In the genomic region with DNA sequence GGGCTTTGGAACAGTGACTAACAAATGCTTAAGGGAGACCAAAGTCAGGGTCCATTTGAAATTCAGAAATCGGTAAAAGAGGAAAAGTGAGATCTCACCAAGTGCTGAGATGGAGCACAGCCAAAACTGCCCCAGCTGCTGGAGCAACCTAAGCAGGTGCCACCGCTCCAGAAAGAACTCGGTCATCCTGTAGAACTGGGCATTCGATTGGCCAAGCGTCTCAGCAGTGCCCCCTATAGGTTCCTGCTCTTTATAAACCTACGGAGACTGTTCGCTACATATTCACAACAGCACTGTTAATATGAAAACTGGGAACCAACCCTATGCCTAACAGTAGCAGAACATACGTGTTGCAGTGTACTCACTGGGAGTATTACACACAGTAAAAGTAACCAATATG, we compare ENCODE assay signal across 13 mouse cellular contexts.
DNase-seq lines count a peak whose midpoint lies in the region; ATAC-seq and TF ChIP-seq lines count a peak whose summit lies in the region.
"Had no signal": no experiment of that assay in that cellular context is flagged by ENCODE, and none has a peak within 500 bp of the region (broad histone marks: within the 10 kb centered on the region; RNA-seq: fewer than 3 reads in every experiment).

No protein-coding gene starts in this region.

- TF ChIP-seq POLR2A in liver, adult 2 months (IDR thresholded peaks at IDR 0.05; ENCODE audit: extremely low read depth, insufficient read depth, low read length) = no peak

- no peaks in the 10 kb centered on the region for H3K79me2 ChIP-seq in liver, adult 2 months (ENCODE audit: control insufficient read depth, insufficient read depth, low read length)

- no peak for ATAC-seq in liver, embryonic 12.5 days
- ATAC-seq: midbrain, embryonic 16.5 days had no signal

- no peaks in the 10 kb centered on the region for H3K4me1 ChIP-seq in liver, adult 2 months (ENCODE audit: control insufficient read depth, insufficient read depth, low read length)
- H3K4me1 ChIP-seq in liver, embryonic 12.5 days = no peaks in the 10 kb centered on the region
- H3K4me1 ChIP-seq: neural tube, embryonic 15.5 days had no signal

- no peak for DNase-seq in gastrocnemius, adult 2 months
- DNase-seq in gastrocnemius, postnatal 36 days = no peak
- no peak for DNase-seq in liver, adult 2 months (ENCODE audit: extremely low read depth, low read depth, low spot score)
- DNase-seq in thymus, postnatal 0 days (ENCODE audit: low spot score) = peak; percentile 16
- no peak for DNase-seq in thymus, postnatal 25 days
- DNase-seq in ovary, postnatal 36 days (ENCODE audit: low spot score) = no peak
- DNase-seq in embryo, embryonic 10.5 days (ENCODE audit: low spot score) = no peak
- DNase-seq: cerebellum, adult 8-10 months had no signal

- no peak overlapping the region for H3K27ac ChIP-seq in gastrocnemius, adult 2 months
- H3K27ac ChIP-seq in liver, adult 2 months (replicated peaks; ENCODE audit: insufficient read depth, low read depth, low read length) = no peak overlapping the region
- H3K27ac ChIP-seq in liver, embryonic 12.5 days = no peak overlapping the region
- H3K27ac ChIP-seq: lung, embryonic 15.5 days; neural tube, embryonic 15.5 days had no signal

- H3K4me2 ChIP-seq in liver, embryonic 12.5 days = no peak overlapping the region
- H3K4me2 ChIP-seq: lung, embryonic 15.5 days; neural tube, embryonic 15.5 days had no signal

- no peak overlapping the region for H3K9ac ChIP-seq in liver, adult 2 months (ENCODE audit: low read depth, low read length)
- H3K9ac ChIP-seq in liver, embryonic 12.5 days = no peak overlapping the region
- H3K9ac ChIP-seq: lung, embryonic 15.5 days; neural tube, embryonic 15.5 days had no signal

- 96% methylated on average over 8 of the region's 8 CpGs for WGBS in liver, adult 2 months
- WGBS in liver, embryonic 12.5 days (ENCODE audit: insufficient replicate concordance) = 83% methylated on average over 8 of the region's 8 CpGs

- no peaks in the 10 kb centered on the region; the same call in 1 of the 2 replicates for H3K36me3 ChIP-seq in liver, adult 2 months (ENCODE audit: control insufficient read depth, insufficient read depth, low read length)
- peaks cover 37% of the 10 kb centered on the region; the same call in 1 of the 2 replicates for H3K36me3 ChIP-seq in liver, embryonic 12.5 days

- peak; percentile 49 for TF ChIP-seq CTCF in gastrocnemius, adult 2 months (IDR thresholded peaks at IDR 0.05)
- TF ChIP-seq CTCF in liver, adult 2 months (IDR thresholded peaks at IDR 0.05; ENCODE audit: low read depth, low read length) = peak; percentile 22

- H3K27me3 ChIP-seq in liver, adult 2 months (ENCODE audit: control insufficient read depth, insufficient read depth, low read length) = no peaks in the 10 kb centered on the region
- H3K27me3 ChIP-seq in liver, embryonic 12.5 days (replicated peaks) = no peaks in the 10 kb centered on the region
- H3K27me3 ChIP-seq: lung, embryonic 15.5 days; neural tube, embryonic 15.5 days had no signal

- H3K4me3 ChIP-seq in gastrocnemius, adult 2 months = no peak overlapping the region
- no peak overlapping the region for H3K4me3 ChIP-seq in liver, adult 2 months (ENCODE audit: insufficient read depth, low read depth, low read length)
- H3K4me3 ChIP-seq in liver, embryonic 12.5 days = no peak overlapping the region
- H3K4me3 ChIP-seq: erythroblast, embryonic 14.5 days; lung, embryonic 15.5 days; neural tube, embryonic 15.5 days had no signal

- intact Hi-C loops in gastrocnemius, adult 2 months (cut with DNase I) = loop anchor here (10.0 kb wide), 1 partner anchor 313 kb away; the partner anchor contains the start of gene Arid2
- intact Hi-C loops in gastrocnemius, postnatal 36 days (cut with DNase I) = no loop called here

- no peaks in the 10 kb centered on the region for H3K9me3 ChIP-seq in liver, embryonic 12.5 days (replicated peaks)
- H3K9me3 ChIP-seq: lung, embryonic 15.5 days; neural tube, embryonic 15.5 days had no signal
